Mouse (Mus musculus) left cerebral cortex, adult 18-20 months (tissue): Measurements from ENCODE around the gene Olfr832. TPM values are rescaled to one million over a fixed set of nuclear protein-coding genes. Genes with fewer than 3 reads are reported as not detected.
"Not testable (repeated sequence)": the region's sequence is repeated elsewhere in the genome, so short reads cannot be mapped to it uniquely, and the experiment has no call there.

ENCODE experiments used
- DNase-seq, 2 experiments: peaks; one replicate each; pipeline ENCODE4 v3.0.0; 2021 to 2022; ENCODE audit warnings: low spot score in 2 of 2, mixed read lengths in 1 of 2
- long read RNA-seq, 2 experiments: library from polyadenylated mRNA; stranded (forward); transcript quantifications; one replicate each; pipeline ENCODE4 v2.0.0; 2021
- total RNA-seq, 2 experiments: library from RNA; stranded (reverse); gene quantifications; 2 replicates each; pipeline ENCODE4 v1.2.3; 2021

Olfr832 gene
- total RNA-seq = not detected
- long read RNA-seq, experiment 1 = 0 reads
- long read RNA-seq, experiment 2 = 0 reads

GRCm38 (mm10) chr9:18936822-18937221, at the start of gene Olfr832:
TSS of gene Olfr832 (plus strand) at chr9:18937122.
- DNase-seq = not testable (repeated sequence)

- not testable (repeated sequence) for DNase-seq
These were observed 29.2 kb upstream of the Olfr832 start for GRCm38 (mm10) chr9:18907699-18908098.

GRCm38 (mm10) chr9:18927921-18928320, 9.0 kb upstream of the Olfr832 start:
- not testable (repeated sequence) for DNase-seq

- no peak for DNase-seq
These were observed 25.1 kb downstream of the Olfr832 start for GRCm38 (mm10) chr9:18962021-18962420.

GRCm38 (mm10) chr9:18987690-18988089, 50.8 kb downstream of the Olfr832 start, which contains the start of gene Olfr834:
TSS of gene Olfr834 (plus strand) at chr9:18987990.
- no peak for DNase-seq

Other genes with a start within 250 kb of the Olfr832 start
- not detected for gene Olfr24, start 173.1 kb upstream of the Olfr832 start, total RNA-seq
- gene Olfr828, start 117.6 kb upstream of the Olfr832 start, total RNA-seq = not detected
- gene Olfr829, start 82.2 kb upstream of the Olfr832 start, total RNA-seq = not detected
- gene Olfr830, start 62.4 kb upstream of the Olfr832 start, total RNA-seq = not detected
- not detected for gene Olfr834, start 50.9 kb downstream of the Olfr832 start, total RNA-seq
- gene Olfr835, start 95.6 kb downstream of the Olfr832 start, total RNA-seq = not detected
- not detected for gene Olfr836, start 183.3 kb downstream of the Olfr832 start, total RNA-seq
- not detected for gene Olfr837, start 199.2 kb downstream of the Olfr832 start, total RNA-seq
- under 1 TPM; 0.05 to 0.12 TPM for gene Olfr839-ps1, start 240.2 kb downstream of the Olfr832 start, total RNA-seq